Mouse (Mus musculus) intestine, embryonic 16.5 days (tissue): ENCODE data around the gene Lmo3. TPM values are rescaled to one million over a fixed set of nuclear protein-coding genes. Genes with fewer than 3 reads are reported as not detected.

Experiments used
- ATAC-seq: fragments of 200-750 bp; cut with Nextera tagmentation; 2 replicates; pipeline ENCODE4 v1.8.0; 2017; ENCODE audit warnings: moderate TSS enrichment, moderate library complexity
- H3K27ac ChIP-seq: fragments of 300-500 bp; sonication (generic); 2 replicates; pipeline ENCODE4 v1.5.1; 2014; ENCODE audit warnings: mild to moderate bottlenecking, low read length
- H3K27me3 ChIP-seq: fragments of 300-500 bp; sonication (generic); replicated peaks from 2 replicates; pipeline ENCODE4 v1.6.1; 2014; ENCODE audit warnings: low read length, control low read depth, mixed read lengths; ENCODE audit not compliant: control insufficient read depth, insufficient read depth
- H3K36me3 ChIP-seq: fragments of 300-500 bp; sonication (generic); 2 replicates; pipeline ENCODE4 v1.6.1; 2014; ENCODE audit warnings: low read length, control low read depth; ENCODE audit not compliant: control insufficient read depth, insufficient read depth
- H3K4me1 ChIP-seq: fragments of 300-500 bp; sonication (generic); 2 replicates; pipeline ENCODE4 v1.6.1; 2014; ENCODE audit warnings: low read length, control low read depth, mixed read lengths; ENCODE audit not compliant: control insufficient read depth, insufficient read depth
- H3K4me2 ChIP-seq: fragments of 300-500 bp; sonication (generic); 2 replicates; pipeline ENCODE4 v1.6.1; 2014; ENCODE audit warnings: low read depth, low read length, control low read depth
- H3K4me3 ChIP-seq: fragments of 300-500 bp; sonication (generic); 2 replicates; pipeline ENCODE4 v1.5.1; 2014; ENCODE audit warnings: mild to moderate bottlenecking, low read length
- H3K9ac ChIP-seq: fragments of 300-500 bp; sonication (generic); 2 replicates; pipeline ENCODE4 v1.6.1; 2014; ENCODE audit warnings: low read depth, low read length
- H3K9me3 ChIP-seq: fragments of 300-500 bp; sonication (generic); 2 replicates; pipeline ENCODE4 v1.6.1; 2016; ENCODE audit warnings: low read length, control low read depth; ENCODE audit not compliant: control insufficient read depth
- WGBS: fragments of 180-500 bp; shearing (Covaris S2); extraction: QIAGEN DNeasy Blood & Tissue Kit; methylation state at CpG from one replicate; pipeline ENCODE4 v1.1.7; 2014; 5-methylcytosine and 5-hydroxymethylcytosine counted together
- polyA plus RNA-seq: library from polyadenylated mRNA; unstranded; fragments of >200 nt; fragmentation: Nextera tagmentation; extraction: Ambion mirVana; gene quantifications from 2 replicates; pipeline ENCODE4 v1.2.1, GENCODE M21; 2015

Lmo3 gene
- polyA plus RNA-seq, 1 experiment from 2014 or later = 13.3 TPM

DNA sequence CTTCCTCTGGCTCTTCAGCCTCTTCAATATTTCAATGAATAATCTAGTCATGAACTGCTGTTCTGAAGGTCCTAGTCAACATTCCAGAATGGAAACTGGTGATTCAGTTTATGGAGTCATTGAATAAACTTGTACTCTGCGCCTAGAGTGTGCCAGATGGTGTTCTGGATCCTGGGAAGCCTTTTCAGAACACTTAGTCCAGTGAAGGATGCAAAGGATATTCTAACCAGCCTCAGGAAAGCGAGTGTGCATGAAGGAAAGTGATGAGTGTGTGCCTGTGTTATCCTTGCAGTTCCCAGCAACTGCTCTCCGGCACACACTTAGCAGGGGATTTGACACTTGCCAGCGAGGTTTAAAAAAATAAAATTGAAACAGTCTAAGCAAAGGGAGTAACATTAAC is 245.9 kb downstream of the Lmo3 start:
- Histone ChIP-seq H3K4me1 (no peaks in the 10 kb centered on the region), H3K27ac (no peak overlapping the region), H3K9me3 (no peaks in the 10 kb centered on the region), H3K4me2 (no peak overlapping the region), H3K27me3 (no peaks in the 10 kb centered on the region), H3K36me3 (no peaks in the 10 kb centered on the region), H3K4me3 (no peak overlapping the region), H3K9ac (no peak overlapping the region)
- WGBS = 84% methylated on average over 4 of the region's 4 CpGs
- no peak for ATAC-seq

DNA sequence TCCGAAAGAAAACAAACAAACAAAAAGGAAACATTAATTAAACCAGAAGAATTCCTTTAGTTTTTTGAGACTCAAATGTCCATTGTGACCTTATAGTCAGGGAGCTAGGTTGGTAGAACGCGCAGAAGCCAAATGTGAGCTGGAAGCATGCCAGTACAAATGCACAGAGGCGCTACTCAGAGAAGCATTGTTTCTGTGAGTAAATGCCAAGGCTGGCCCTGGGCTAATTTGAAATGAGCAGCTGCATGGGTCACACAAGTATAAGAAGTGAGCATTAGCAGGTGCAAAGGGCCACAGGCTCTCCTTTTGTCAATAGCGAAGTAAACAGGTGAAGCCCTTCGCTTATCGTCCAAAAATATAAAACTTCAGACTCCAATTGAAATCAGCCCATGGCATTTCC is 247.8 kb downstream of the Lmo3 start:
- Histone ChIP-seq H3K9me3 (no peaks in the 10 kb centered on the region), H3K4me2 (no peak overlapping the region), H3K27ac (no peak overlapping the region), H3K27me3 (no peaks in the 10 kb centered on the region), H3K4me3 (no peak overlapping the region), H3K4me1 (no peaks in the 10 kb centered on the region), H3K36me3 (no peaks in the 10 kb centered on the region), H3K9ac (no peak overlapping the region)
- WGBS = 83% methylated on average over 7 of the region's 7 CpGs
- ATAC-seq = peak; percentile 56

DNA sequence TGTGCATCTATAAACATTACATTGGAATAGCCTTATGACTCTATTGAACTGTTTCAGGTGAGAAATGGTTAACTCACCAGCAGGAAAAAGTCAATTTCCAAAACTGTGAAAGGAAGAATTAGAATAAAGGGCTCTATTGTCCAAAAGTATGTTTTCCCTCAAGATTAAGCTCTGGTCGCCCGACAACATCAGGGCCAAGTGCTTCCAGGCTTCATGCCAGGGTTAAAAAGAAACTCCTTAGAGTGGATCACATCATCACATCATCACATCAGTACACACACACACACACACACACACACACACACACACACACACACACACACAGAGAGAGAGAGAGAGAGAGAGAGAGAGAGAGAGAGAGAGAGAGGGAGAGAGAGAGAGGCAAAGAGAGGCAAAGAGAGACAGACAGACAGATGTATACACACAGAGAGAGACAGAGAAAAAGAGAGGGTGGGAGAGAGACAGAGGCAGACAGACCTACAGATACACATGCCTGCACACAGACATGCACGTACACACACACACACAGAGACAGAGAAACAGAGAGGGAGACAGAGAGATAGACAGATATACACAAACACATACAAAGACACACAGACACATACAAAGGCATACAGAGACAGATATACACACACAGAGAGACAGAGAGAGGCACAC is 255.9 kb downstream of the Lmo3 start:
- H3K4me3 ChIP-seq = no peak overlapping the region
- no peak overlapping the region for H3K27ac ChIP-seq
- H3K36me3 ChIP-seq = no peaks in the 10 kb centered on the region
- no peaks in the 10 kb centered on the region; the same call in 1 of the 2 replicates for H3K9me3 ChIP-seq
- no peaks in the 10 kb centered on the region for H3K27me3 ChIP-seq
- H3K9ac ChIP-seq = no peak overlapping the region
- no peak overlapping the region for H3K4me2 ChIP-seq
- 0 out of 2 replicates have a peak, but pooled peaks have one; percentile 49 for ATAC-seq
- H3K4me1 ChIP-seq = 0 out of 2 replicates have a peak, but pooled peaks cover 2% of the 10 kb centered on the region
- WGBS = 43% methylated on average over 3 of the region's 3 CpGs

DNA sequence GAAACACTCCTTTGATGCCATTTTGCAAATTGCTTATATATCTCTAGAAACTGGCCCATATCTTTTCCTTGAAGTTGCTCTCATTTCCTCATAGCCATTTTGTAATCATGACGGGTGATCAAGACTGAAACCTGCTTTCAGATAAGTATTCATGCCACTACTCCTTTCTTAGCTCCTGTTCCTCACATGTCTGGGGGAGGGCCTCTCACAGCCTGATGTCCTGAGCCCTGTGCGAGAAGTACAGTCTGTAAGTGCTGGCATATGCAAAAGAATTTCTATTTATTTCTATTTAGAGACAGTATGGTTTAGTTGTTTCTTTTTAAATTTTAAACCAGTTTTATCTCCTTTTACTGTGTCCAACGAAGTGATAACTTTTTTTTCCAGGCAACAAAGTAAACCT is 256.6 kb downstream of the Lmo3 start:
- ATAC-seq = peak; percentile 75
- no peak overlapping the region for H3K9ac ChIP-seq
- no peak overlapping the region for H3K4me2 ChIP-seq
- H3K4me3 ChIP-seq = no peak overlapping the region
- 51% methylated on average over 3 of the region's 3 CpGs for WGBS
- no peaks in the 10 kb centered on the region for H3K27me3 ChIP-seq
- H3K9me3 ChIP-seq = no peaks in the 10 kb centered on the region; the same call in 1 of the 2 replicates
- no peaks in the 10 kb centered on the region for H3K36me3 ChIP-seq
- 0 out of 2 replicates have a peak, but pooled peaks cover 2% of the 10 kb centered on the region for H3K4me1 ChIP-seq
- H3K27ac ChIP-seq = peak overlapping the region; percentile 59

DNA sequence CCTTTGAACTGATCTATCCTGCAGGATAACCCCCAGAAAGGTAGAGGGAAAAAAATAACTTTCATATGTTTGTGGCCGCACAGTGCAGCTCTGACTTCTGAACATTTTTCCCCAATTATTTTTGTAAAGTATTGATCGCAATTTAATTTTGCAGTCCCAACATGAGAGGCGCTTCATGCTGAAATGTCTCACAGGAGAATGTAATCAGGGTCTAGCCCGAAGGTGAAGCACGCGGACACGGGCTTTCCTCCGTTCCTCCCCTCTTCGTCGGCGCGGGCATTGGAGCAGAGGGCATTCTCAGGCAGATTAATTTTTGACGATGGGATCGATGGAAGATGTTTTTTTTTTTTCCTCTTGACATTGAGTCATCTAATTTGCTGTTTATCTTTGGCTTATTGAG is 258.4 kb downstream of the Lmo3 start:
- WGBS = 92% methylated on average over 14 of the region's 14 CpGs
- Histone ChIP-seq H3K27me3 (no peaks in the 10 kb centered on the region), H3K4me3 (no peak overlapping the region), H3K36me3 (no peaks in the 10 kb centered on the region), H3K27ac (no peak overlapping the region), H3K4me1 (0 out of 2 replicates have a peak, but pooled peaks cover 2% of the 10 kb centered on the region), H3K9ac (no peak overlapping the region), H3K9me3 (no peaks in the 10 kb centered on the region; the same call in 1 of the 2 replicates), H3K4me2 (no peak overlapping the region)
- no peak for ATAC-seq

DNA sequence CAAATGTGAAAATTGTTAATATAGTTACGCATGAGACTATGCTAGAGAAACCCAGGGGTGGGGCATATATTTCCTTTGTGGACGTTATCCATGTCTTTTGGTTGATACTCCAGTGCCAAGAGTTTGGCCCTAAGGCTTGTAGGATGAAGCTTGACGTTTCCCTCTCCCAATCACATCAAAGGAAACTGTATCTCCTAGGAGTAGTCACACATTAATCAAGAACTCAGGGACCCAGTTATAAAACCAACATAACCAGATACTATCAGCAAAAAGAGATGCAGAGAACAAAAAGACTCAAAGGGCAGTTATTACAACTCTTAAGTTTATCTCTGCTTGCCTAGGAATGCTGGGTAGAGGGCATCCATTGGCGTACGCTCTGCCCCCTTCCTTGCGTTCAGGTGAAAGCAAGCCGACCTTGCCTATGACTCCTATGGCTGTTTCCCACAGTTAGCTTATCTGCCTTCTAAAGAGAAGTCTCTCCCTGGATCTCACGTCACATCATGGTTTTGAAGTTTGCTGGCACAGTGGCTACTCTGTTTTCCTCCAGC is 261.5 kb downstream of the Lmo3 start:
- peak; percentile 90 for ATAC-seq
- Histone ChIP-seq H3K4me3 (no peak overlapping the region), H3K4me2 (no peak overlapping the region), H3K9me3 (no peaks in the 10 kb centered on the region; the same call in 1 of the 2 replicates), H3K27me3 (no peaks in the 10 kb centered on the region), H3K4me1 (no peaks in the 10 kb centered on the region), H3K36me3 (no peaks in the 10 kb centered on the region), H3K9ac (no peak overlapping the region), H3K27ac (peak overlapping the region; percentile 38; the same call in 1 of the 2 replicates)
- 62% methylated on average over 8 of the region's 8 CpGs for WGBS

Other genes starting within 250 kb of the Lmo3 start
- not detected in 2 replicates for gene Igbp1b, start 76.6 kb upstream of the Lmo3 start, polyA plus RNA-seq